8 mouse cellular contexts compared by ENCODE assay signal in the genomic region with DNA sequence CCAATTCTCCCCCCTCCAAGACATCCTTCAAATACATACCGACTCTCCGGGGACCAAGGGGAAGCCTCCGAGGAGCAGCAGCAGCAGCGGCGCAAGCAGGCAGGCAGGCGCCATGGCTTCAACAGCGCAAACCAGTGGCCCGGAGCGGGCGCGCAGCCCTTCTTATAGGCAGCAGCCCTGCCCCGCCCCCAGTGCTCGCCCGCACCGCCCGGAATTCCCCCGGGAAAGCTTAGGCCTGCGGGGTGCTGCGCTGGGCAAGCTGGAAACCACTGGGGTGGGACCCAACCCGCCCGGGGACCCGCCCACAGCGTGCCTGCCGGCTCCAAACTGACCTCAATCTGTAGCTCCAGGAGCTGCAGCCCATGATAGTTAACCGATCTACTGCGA. TPM values are rescaled to one million over a fixed set of nuclear protein-coding genes. Genes with fewer than 3 reads are reported as not detected.
DNase-seq lines count a peak whose midpoint lies in the region; ATAC-seq and TF ChIP-seq lines count a peak whose summit lies in the region.

No protein-coding gene starts in this region.

- peaks cover 4% of the 10 kb centered on the region for H3K36me3 ChIP-seq in C2C12 (ENCODE audit: control insufficient read depth, insufficient read depth)
- H3K36me3 ChIP-seq in forebrain, embryonic 14.5 days (ENCODE audit: control insufficient read depth, insufficient read depth, low read length): no peaks in the 10 kb centered on the region
- H3K36me3 ChIP-seq in lung, embryonic 14.5 days (ENCODE audit: insufficient read depth): no peaks in the 10 kb centered on the region

- no peak overlapping the region for H3K27ac ChIP-seq in forebrain, embryonic 14.5 days (ENCODE audit: low read depth, low read length)
- H3K27ac ChIP-seq in lung, embryonic 14.5 days (ENCODE audit: low read depth): peak overlapping the region; percentile 60; the same call in 1 of the 2 replicates

- H3K27me3 ChIP-seq in C2C12 (ENCODE audit: control insufficient read depth, insufficient read depth, insufficient read length): no peaks in the 10 kb centered on the region
- 0 out of 2 replicates have a peak, but pooled peaks cover 4% of the 10 kb centered on the region for H3K27me3 ChIP-seq in forebrain, embryonic 14.5 days (replicated peaks; ENCODE audit: control insufficient read depth, insufficient read depth, low read length)
- no peaks in the 10 kb centered on the region for H3K27me3 ChIP-seq in lung, embryonic 14.5 days (ENCODE audit: insufficient read depth, low read length)

- DNase-seq in adrenal gland, postnatal 14 days: peak; percentile 95
- peak; percentile 82 for DNase-seq in forebrain, embryonic 14.5 days (ENCODE audit: low spot score)
- DNase-seq in heart, postnatal 10 days: peak; percentile 85 to 86
- peak; percentile 92 to 95 for DNase-seq in kidney, postnatal 4 days
- peak; percentile 92 for DNase-seq in lung, embryonic 14.5 days
- DNase-seq in testis, postnatal 10 days (ENCODE audit: low spot score): peak; percentile 93

- H3K4me2 ChIP-seq in forebrain, embryonic 14.5 days (ENCODE audit: low read length): peak overlapping the region; percentile 91
- peak overlapping the region; percentile 87 for H3K4me2 ChIP-seq in lung, embryonic 14.5 days

- H3K9me3 ChIP-seq in forebrain, embryonic 14.5 days (replicated peaks; ENCODE audit: control insufficient read depth, low read length): no peaks in the 10 kb centered on the region
- H3K9me3 ChIP-seq in lung, embryonic 14.5 days (ENCODE audit: low read depth, low read length): no peaks in the 10 kb centered on the region

- 0% methylated on average over 26 of the region's 26 CpGs for WGBS in forebrain, embryonic 14.5 days
- 0% methylated on average over 26 of the region's 26 CpGs for WGBS in lung, embryonic 14.5 days

- peak overlapping the region; percentile 94 for H3K4me3 ChIP-seq in C2C12 (ENCODE audit: insufficient read depth, poor library complexity, severe bottlenecking)
- H3K4me3 ChIP-seq in forebrain, embryonic 14.5 days (ENCODE audit: low read depth, low read length): peak overlapping the region; percentile 46
- peak overlapping the region; percentile 70 for H3K4me3 ChIP-seq in lung, embryonic 14.5 days (ENCODE audit: low read depth, low read length)

- intact Hi-C loops in heart, postnatal 10 days (cut with DNase I): no loop called here

- peaks cover 13% of the 10 kb centered on the region for H3K4me1 ChIP-seq in forebrain, embryonic 14.5 days (ENCODE audit: control insufficient read depth, insufficient read depth, low read length)
- H3K4me1 ChIP-seq in lung, embryonic 14.5 days (ENCODE audit: insufficient read depth): peaks cover 20% of the 10 kb centered on the region

- H3K9ac ChIP-seq in forebrain, embryonic 14.5 days (ENCODE audit: low read length): peak overlapping the region; percentile 64
- peak overlapping the region; percentile 80 for H3K9ac ChIP-seq in lung, embryonic 14.5 days

- peak; percentile 95 for ATAC-seq in forebrain, embryonic 14.5 days
- peak; percentile 93 for ATAC-seq in lung, embryonic 14.5 days (ENCODE audit: insufficient read depth)
- ATAC-seq in neutrophil, adult 5-6 weeks (ENCODE audit: extremely low read depth, insufficient number of reproducible peaks, low FRiP score, poor library complexity, severe bottlenecking): peak; percentile 26; the same call in 1 of the 2 replicates

- TF ChIP-seq CTCF in C2C12 (IDR thresholded peaks at IDR 0.05; ENCODE audit: control insufficient read depth, insufficient read depth, insufficient read length): no peak
- peak; percentile 39; the same call in 1 of the 2 replicates for TF ChIP-seq CTCF in lung, embryonic 14.5 days (IDR thresholded peaks at IDR 0.05; ENCODE audit: low read depth)

- peaks cover 45% of the 10 kb centered on the region for H3K79me3 ChIP-seq in C2C12 (ENCODE audit: low read depth)

- peaks cover 50% of the 10 kb centered on the region for H3K79me2 ChIP-seq in C2C12 (ENCODE audit: control insufficient read depth, insufficient read depth)

- H3ac ChIP-seq in C2C12 (ENCODE audit: control insufficient read depth, insufficient read length, low read depth): peak overlapping the region; percentile 78

TF ChIP-seq in C2C12, 6 proteins besides CTCF, POLR2A, EP300 and RAD21:
- TF ChIP-seq MAX (IDR thresholded peaks at IDR 0.05): peak; percentile 33
- no peak for TF ChIP-seq CEBPB (IDR thresholded peaks at IDR 0.05; ENCODE audit: low read depth)
- no peak for TF ChIP-seq FOSL1 (IDR thresholded peaks at IDR 0.05; ENCODE audit: insufficient read depth, low read length, poor library complexity, severe bottlenecking)

RNA-seq across cellular contexts. Expression of a gene that starts 0.6 kb away (rescaled TPM):
- 124 TPM for polyA plus RNA-seq in C2C12 (2012; fragmentation: generic; extraction: Trizol)
- 153 and 208 TPM in 2 replicates for total RNA-seq in adrenal gland, postnatal 14 days (2021)
- 3.9 and 4.2 TPM in 2 replicates for polyA plus RNA-seq in forebrain, embryonic 14.5 days (2014; fragmentation: Nextera tagmentation; extraction: Ambion mirVana)
- 10 to 100 TPM; 24.3 to 39.3 TPM for total RNA-seq in heart, postnatal 10 days (2021)
- 101 and 103 TPM in 2 replicates for polyA plus RNA-seq in lung, embryonic 14.5 days (2014; fragmentation: Nextera tagmentation; extraction: Ambion mirVana)
- 61.3 and 73.7 TPM in 2 replicates for total RNA-seq in neutrophil, adult 5-6 weeks (2017)

RNA-seq across cellular contexts. Expression of a gene that starts 13.7 kb away (rescaled TPM):
- polyA plus RNA-seq in C2C12 (2012; fragmentation: generic; extraction: Trizol): 49.6 TPM
- 31.2 and 34.2 TPM in 2 replicates for total RNA-seq in adrenal gland, postnatal 14 days (2021)
- polyA plus RNA-seq in forebrain, embryonic 14.5 days (2014; fragmentation: Nextera tagmentation; extraction: Ambion mirVana): 76.3 and 86.6 TPM in 2 replicates
- 10 to 100 TPM; 21.3 to 25.1 TPM for total RNA-seq in heart, postnatal 10 days (2021)
- 65.6 and 68.7 TPM in 2 replicates for polyA plus RNA-seq in lung, embryonic 14.5 days (2014; fragmentation: Nextera tagmentation; extraction: Ambion mirVana)
- total RNA-seq in neutrophil, adult 5-6 weeks (2017): 26.4 and 33.5 TPM in 2 replicates

RNA-seq across cellular contexts. Expression of a gene that starts 17.7 kb away (rescaled TPM):
- 29.7 TPM for polyA plus RNA-seq in C2C12 (2012; fragmentation: generic; extraction: Trizol)
- 0.82 and 5.9 TPM in 2 replicates for total RNA-seq in adrenal gland, postnatal 14 days (2021)
- polyA plus RNA-seq in forebrain, embryonic 14.5 days (2014; fragmentation: Nextera tagmentation; extraction: Ambion mirVana): 6.2 and 8.9 TPM in 2 replicates
- total RNA-seq in heart, postnatal 10 days (2021): 1 to 10 TPM; 5.5 to 7.4 TPM
- polyA plus RNA-seq in lung, embryonic 14.5 days (2014; fragmentation: Nextera tagmentation; extraction: Ambion mirVana): 14.4 and 14.9 TPM in 2 replicates
- not detected in 2 replicates for total RNA-seq in neutrophil, adult 5-6 weeks (2017)

RNA-seq across cellular contexts. Expression of a gene that starts 30.5 kb away (rescaled TPM):
- not detected for polyA plus RNA-seq in C2C12 (2012; fragmentation: generic; extraction: Trizol)
- total RNA-seq in adrenal gland, postnatal 14 days (2021): not detected in 2 replicates
- not detected in 2 replicates for polyA plus RNA-seq in forebrain, embryonic 14.5 days (2014; fragmentation: Nextera tagmentation; extraction: Ambion mirVana)
- not detected for total RNA-seq in heart, postnatal 10 days (2021)
- polyA plus RNA-seq in lung, embryonic 14.5 days (2014; fragmentation: Nextera tagmentation; extraction: Ambion mirVana): not detected in 2 replicates
- total RNA-seq in neutrophil, adult 5-6 weeks (2017): not detected in 2 replicates

RNA-seq across cellular contexts. Expression of a gene that starts 38.1 kb away (rescaled TPM):
- polyA plus RNA-seq in C2C12 (2012; fragmentation: generic; extraction: Trizol): 0.01 TPM
- total RNA-seq in adrenal gland, postnatal 14 days (2021): 1.7 and 2.3 TPM in 2 replicates
- 0.08 and 0.10 TPM in 2 replicates for polyA plus RNA-seq in forebrain, embryonic 14.5 days (2014; fragmentation: Nextera tagmentation; extraction: Ambion mirVana)
- 1 to 10 TPM; 1.2 to 2.3 TPM for total RNA-seq in heart, postnatal 10 days (2021)
- 5.5 and 6.7 TPM in 2 replicates for polyA plus RNA-seq in lung, embryonic 14.5 days (2014; fragmentation: Nextera tagmentation; extraction: Ambion mirVana)
- 0.12 TPM in 1 of 2 replicates, not detected in the other for total RNA-seq in neutrophil, adult 5-6 weeks (2017)

Comparison
In these comparisons a context has a peak if more than half of its experiments do, and no peak if none do; other contexts are left out.
1. ATAC-seq: peak in every context shown above with its lines; median percentile 95 in forebrain, embryonic 14.5 days; 93 in lung, embryonic 14.5 days; 26 in neutrophil, adult 5-6 weeks.